Mouse (Mus musculus): ENCODE results near the gene 2010111I01Rik. TPM values are rescaled to one million over a fixed set of nuclear protein-coding genes. Genes with fewer than 3 reads are reported as not detected.

The 2010111I01Rik gene
- total and polyA plus RNA-seq, 3 experiments: 84.6 to 101 (median 91.0) TPM

GRCm38 (mm10) chr13:63126206-63126605 lies 161.5 kb downstream of the 2010111I01Rik start:
- WGBS: 71% methylated on average over 3 of the region's 3 CpGs
- no peak overlapping the region for H3K27ac ChIP-seq
- H3K27me3 ChIP-seq (ENCODE audit: control insufficient read depth, insufficient read depth, low read length): no peaks in the 10 kb centered on the region
- no peaks in the 10 kb centered on the region for H3K79me2 ChIP-seq (replicated peaks; ENCODE audit: control insufficient read depth, insufficient read depth, low read length)
- TF ChIP-seq EP300 (IDR thresholded peaks at IDR 0.05; ENCODE audit: insufficient read depth, low read depth, low read length) (no peak), POLR2A (IDR thresholded peaks at IDR 0.05; ENCODE audit: insufficient read depth, low read depth, low read length) (no peak), CTCF (IDR thresholded peaks at IDR 0.05) (no peak)
- no peak overlapping the region for H3K9ac ChIP-seq (ENCODE audit: low read depth, low read length)
- no peaks in the 10 kb centered on the region for H3K36me3 ChIP-seq (ENCODE audit: control insufficient read depth, insufficient read depth, low read length)
- no peak for DNase-seq
- H3K4me3 ChIP-seq: no peak overlapping the region
- H3K4me1 ChIP-seq (ENCODE audit: control insufficient read depth, insufficient read depth, low read length): no peaks in the 10 kb centered on the region; the same call in 1 of the 2 replicates
- intact Hi-C loops (cut with DNase I): no loop called here

- 100% methylated on average over 1 of the region's 1 CpGs for WGBS
These were observed 162.8 kb downstream of the 2010111I01Rik start for GRCm38 (mm10) chr13:63127516-63127915.

GRCm38 (mm10) chr13:63134879-63135421 lies 170.3 kb downstream of the 2010111I01Rik start:
- H3K4me3 ChIP-seq: no peak overlapping the region
- WGBS: 34% methylated on average over 5 of the region's 5 CpGs
- peak; percentile 33 to 62 for DNase-seq

More at GRCm38 (mm10) chr13:63127516-63127915, 162.8 kb downstream of the 2010111I01Rik start:
- Histone ChIP-seq H3K79me2 (replicated peaks; ENCODE audit: control insufficient read depth, insufficient read depth, low read length) (no peaks in the 10 kb centered on the region), H3K27ac (no peak overlapping the region), H3K9ac (ENCODE audit: low read depth, low read length) (no peak overlapping the region), H3K36me3 (ENCODE audit: control insufficient read depth, insufficient read depth, low read length) (no peaks in the 10 kb centered on the region), H3K4me1 (ENCODE audit: control insufficient read depth, insufficient read depth, low read length) (no peaks in the 10 kb centered on the region; the same call in 1 of the 2 replicates), H3K4me3 (no peak overlapping the region), H3K27me3 (ENCODE audit: control insufficient read depth, insufficient read depth, low read length) (no peaks in the 10 kb centered on the region)
- TF ChIP-seq EP300 (IDR thresholded peaks at IDR 0.05; ENCODE audit: insufficient read depth, low read depth, low read length) (no peak), POLR2A (IDR thresholded peaks at IDR 0.05; ENCODE audit: insufficient read depth, low read depth, low read length) (no peak), CTCF (IDR thresholded peaks at IDR 0.05) (no peak)
- intact Hi-C loops (cut with DNase I): no loop called here
- DNase-seq: no peak

GRCm38 (mm10) chr13:63135994-63136393 lies 171.3 kb downstream of the 2010111I01Rik start:
- intact Hi-C loops (cut with DNase I): loop anchor here (5.0 kb wide), 3 partner anchors 89 to 196 kb away; no protein-coding TSS in a partner anchor
- WGBS: 90% methylated on average over 7 of the region's 7 CpGs
- H3K27ac ChIP-seq: no peak overlapping the region

More at GRCm38 (mm10) chr13:63134879-63135421, 170.3 kb downstream of the 2010111I01Rik start:
- H3K9ac ChIP-seq (ENCODE audit: low read depth, low read length): no peak overlapping the region
- H3K79me2 ChIP-seq (replicated peaks; ENCODE audit: control insufficient read depth, insufficient read depth, low read length): no peaks in the 10 kb centered on the region
- H3K27me3 ChIP-seq (ENCODE audit: control insufficient read depth, insufficient read depth, low read length): no peaks in the 10 kb centered on the region
- intact Hi-C loops (cut with DNase I): loop anchor here (5.0 kb wide), 3 partner anchors 88 to 197 kb away; no protein-coding TSS in a partner anchor
- TF ChIP-seq EP300 (IDR thresholded peaks at IDR 0.05; ENCODE audit: insufficient read depth, low read depth, low read length) (peak; percentile 26; the same call in 1 of the 2 replicates), POLR2A (IDR thresholded peaks at IDR 0.05; ENCODE audit: insufficient read depth, low read depth, low read length) (no peak), CTCF (IDR thresholded peaks at IDR 0.05) (no peak)
- H3K27ac ChIP-seq: peak overlapping the region; percentile 72
- no peaks in the 10 kb centered on the region for H3K36me3 ChIP-seq (ENCODE audit: control insufficient read depth, insufficient read depth, low read length)
- peaks cover 6% of the 10 kb centered on the region for H3K4me1 ChIP-seq (ENCODE audit: control insufficient read depth, insufficient read depth, low read length)

GRCm38 (mm10) chr13:63136775-63137174 lies 172.1 kb downstream of the 2010111I01Rik start:
- Histone ChIP-seq H3K9ac (ENCODE audit: low read depth, low read length) (no peak overlapping the region), H3K4me3 (no peak overlapping the region), H3K36me3 (ENCODE audit: control insufficient read depth, insufficient read depth, low read length) (no peaks in the 10 kb centered on the region), H3K27me3 (ENCODE audit: control insufficient read depth, insufficient read depth, low read length) (no peaks in the 10 kb centered on the region), H3K27ac (no peak overlapping the region), H3K4me1 (ENCODE audit: control insufficient read depth, insufficient read depth, low read length) (peaks cover 11% of the 10 kb centered on the region), H3K79me2 (replicated peaks; ENCODE audit: control insufficient read depth, insufficient read depth, low read length) (no peaks in the 10 kb centered on the region)
- peak in 1 of 2 experiments; percentile 7 for DNase-seq
- 89% methylated on average over 1 of the region's 1 CpGs for WGBS
- no peak for TF ChIP-seq EP300 (IDR thresholded peaks at IDR 0.05; ENCODE audit: insufficient read depth, low read depth, low read length)
- peak; percentile 42 for TF ChIP-seq CTCF (IDR thresholded peaks at IDR 0.05)
- TF ChIP-seq POLR2A (IDR thresholded peaks at IDR 0.05; ENCODE audit: insufficient read depth, low read depth, low read length): no peak
- intact Hi-C loops (cut with DNase I): loop anchor here (5.0 kb wide), 3 partner anchors 89 to 196 kb away; no protein-coding TSS in a partner anchor

More at GRCm38 (mm10) chr13:63135994-63136393, 171.3 kb downstream of the 2010111I01Rik start:
- H3K27me3 ChIP-seq (ENCODE audit: control insufficient read depth, insufficient read depth, low read length): no peaks in the 10 kb centered on the region
- H3K4me3 ChIP-seq: no peak overlapping the region
- no peaks in the 10 kb centered on the region for H3K36me3 ChIP-seq (ENCODE audit: control insufficient read depth, insufficient read depth, low read length)
- peaks cover 11% of the 10 kb centered on the region for H3K4me1 ChIP-seq (ENCODE audit: control insufficient read depth, insufficient read depth, low read length)
- H3K79me2 ChIP-seq (replicated peaks; ENCODE audit: control insufficient read depth, insufficient read depth, low read length): no peaks in the 10 kb centered on the region
- no peak overlapping the region for H3K9ac ChIP-seq (ENCODE audit: low read depth, low read length)
- DNase-seq: no peak
- TF ChIP-seq CTCF (IDR thresholded peaks at IDR 0.05) (no peak), EP300 (IDR thresholded peaks at IDR 0.05; ENCODE audit: insufficient read depth, low read depth, low read length) (no peak), POLR2A (IDR thresholded peaks at IDR 0.05; ENCODE audit: insufficient read depth, low read depth, low read length) (no peak)

All from heart, adult 2 months (tissue).